Mouse (Mus musculus) heart, adult 2 months (tissue): ENCODE data around the gene Cox6a1.

Experiments
- CTCF ChIP-seq: fragments of 200-600 bp; IDR thresholded peaks from 2 replicates; pipeline ENCODE4 v1.8.1; 2022; ENCODE audit warnings: antibody characterized with exemption, mild to moderate bottlenecking, moderate library complexity
- EP300 ChIP-seq: fragments of 200-500 bp; IDR thresholded peaks from 2 replicates; pipeline ENCODE4 v1.6.1; 2011; ENCODE audit warnings: low read depth, low read length, control low read depth; ENCODE audit not compliant: insufficient read depth
- POLR2A ChIP-seq: fragments of 200-500 bp; IDR thresholded peaks from 2 replicates; pipeline ENCODE4 v1.6.1; 2011; ENCODE audit warnings: mild to moderate bottlenecking, low read depth, low read length, control low read depth; ENCODE audit not compliant: insufficient read depth

DNA sequence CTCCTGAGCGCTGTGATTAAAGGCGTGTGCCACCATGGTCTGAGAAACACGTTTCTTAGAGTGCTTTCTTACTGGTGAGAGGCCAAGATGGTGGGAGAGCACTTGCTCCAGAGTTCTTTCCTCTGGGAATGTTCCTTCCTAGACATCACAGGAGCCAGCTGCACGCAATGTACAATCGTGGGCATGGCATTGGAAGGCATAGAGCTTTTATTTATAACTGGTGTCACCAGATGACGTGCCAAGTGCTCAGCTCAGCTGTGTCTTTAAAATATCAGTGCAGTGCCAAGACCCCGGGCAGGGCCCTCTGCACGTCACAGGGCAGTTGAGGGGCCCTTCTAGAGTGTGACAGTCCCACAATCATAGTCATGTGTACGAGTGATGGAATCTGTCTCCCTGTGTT is 17.8 kb downstream of the Cox6a1 start:
- TF ChIP-seq CTCF (no peak), POLR2A (no peak), EP300 (no peak)
